Mouse (Mus musculus) fibroblast of lung, adult 2 months (primary cell): ENCODE data around the gene Chst11.

ENCODE experiments used
- DNase-seq: peaks from one replicate; pipeline ENCODE4 v3.0.0-alpha.2; 2011; ENCODE audit warnings: low read depth

The Chst11 gene

GRCm38 (mm10) chr10:82990918-82991317 is 5.6 kb downstream of the Chst11 start:
- DNase-seq, result no peak

DNA sequence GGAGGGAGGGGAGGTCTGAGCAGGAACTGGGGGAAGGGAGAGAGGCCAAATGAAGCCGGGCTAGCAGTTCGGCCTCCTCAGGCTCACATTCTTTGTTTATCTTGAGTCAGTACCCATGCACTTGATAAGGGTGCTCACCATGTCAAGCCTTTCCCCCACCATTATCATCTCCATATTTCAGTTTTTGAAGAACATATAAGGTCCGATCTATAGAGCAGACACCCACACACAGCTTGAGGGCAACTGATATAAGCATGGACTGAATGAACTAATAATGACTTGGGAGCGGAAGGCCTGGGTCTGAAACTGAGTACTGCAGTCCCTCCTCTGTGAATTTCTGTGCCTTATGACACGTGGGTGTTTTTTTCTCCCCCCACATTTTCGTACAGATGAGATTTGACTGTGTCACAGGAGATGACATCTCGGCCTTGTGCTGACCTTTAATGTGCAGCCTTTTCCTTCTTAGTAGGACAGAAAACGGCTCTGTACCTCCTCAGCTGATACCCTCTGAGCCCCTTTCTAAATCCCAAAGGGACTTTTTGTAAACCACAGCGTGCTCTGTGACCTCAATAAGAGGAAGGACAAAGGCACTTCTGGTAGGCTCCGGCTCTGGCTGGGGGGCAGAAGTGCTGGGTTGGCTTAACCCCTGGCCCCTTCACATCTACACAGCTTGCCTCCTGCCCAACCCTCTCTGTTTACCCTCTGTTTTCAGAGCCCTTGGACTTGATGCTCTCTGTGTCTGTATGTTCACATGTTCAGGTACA is 6.6 kb downstream of the Chst11 start:
- no peak for DNase-seq

DNA sequence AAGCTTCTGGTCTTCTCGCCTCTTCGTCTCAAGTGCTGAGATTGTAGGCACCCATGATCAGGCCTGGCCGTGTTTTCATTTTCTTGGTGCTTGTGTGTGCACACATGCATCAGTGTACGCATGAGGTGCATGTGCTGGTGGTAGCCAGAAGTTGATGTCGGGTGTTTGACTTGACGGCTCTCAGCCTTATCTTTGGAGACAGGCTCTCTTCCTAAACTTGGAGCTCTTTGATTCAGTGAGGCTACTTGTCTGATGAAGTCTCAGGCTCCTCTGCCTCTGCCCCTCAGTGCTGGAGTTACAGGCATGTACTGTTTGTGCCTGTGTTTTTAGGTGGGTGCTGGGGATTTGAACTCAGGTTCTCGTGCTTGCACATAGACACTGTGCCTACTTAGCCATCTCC is 9.0 kb downstream of the Chst11 start:
- no peak for DNase-seq

- DNase-seq, result no peak
These were observed 12.2 kb downstream of the Chst11 start for GRCm38 (mm10) chr10:82997460-82997859.

DNA sequence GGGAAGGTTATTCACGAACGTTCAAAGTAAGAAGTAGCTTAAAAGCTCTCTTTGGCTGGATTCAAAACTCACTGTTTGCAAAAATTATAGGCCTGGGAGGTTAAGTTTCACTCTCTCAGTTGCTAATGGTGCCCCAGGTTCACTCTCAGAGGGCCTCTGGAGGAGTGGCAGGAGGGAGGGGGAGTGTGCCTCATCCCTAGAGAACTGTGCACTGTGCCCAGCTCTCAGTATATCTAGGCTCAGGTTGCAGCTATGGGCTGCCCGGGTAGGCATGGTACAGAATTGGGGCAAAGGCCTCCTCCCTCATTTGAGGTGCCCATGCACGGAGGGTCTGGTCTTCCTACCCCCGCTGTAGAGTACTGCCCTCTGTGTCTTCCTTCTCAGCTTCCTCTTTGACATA is 14.9 kb downstream of the Chst11 start:
- no peak for DNase-seq

DNA sequence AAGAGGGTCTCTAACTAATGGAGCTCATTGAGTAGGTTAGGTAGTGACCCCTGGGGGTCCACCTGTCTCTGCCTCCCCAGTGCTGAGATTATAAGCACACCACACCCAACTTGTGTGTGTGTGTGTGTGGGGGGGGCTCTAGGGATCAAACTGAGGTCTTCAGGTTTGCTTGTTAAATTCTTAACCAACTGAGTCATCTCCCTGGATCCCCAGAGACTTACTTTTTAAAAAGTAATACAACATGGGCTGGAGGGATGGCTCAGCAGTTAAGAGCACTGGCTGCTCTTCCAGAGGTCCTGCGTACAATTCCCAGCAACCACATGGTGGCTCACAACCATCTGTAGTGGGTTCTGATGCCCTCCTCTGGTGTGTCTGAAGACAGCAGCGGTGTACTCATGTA is 15.4 kb downstream of the Chst11 start:
- no peak for DNase-seq

DNA sequence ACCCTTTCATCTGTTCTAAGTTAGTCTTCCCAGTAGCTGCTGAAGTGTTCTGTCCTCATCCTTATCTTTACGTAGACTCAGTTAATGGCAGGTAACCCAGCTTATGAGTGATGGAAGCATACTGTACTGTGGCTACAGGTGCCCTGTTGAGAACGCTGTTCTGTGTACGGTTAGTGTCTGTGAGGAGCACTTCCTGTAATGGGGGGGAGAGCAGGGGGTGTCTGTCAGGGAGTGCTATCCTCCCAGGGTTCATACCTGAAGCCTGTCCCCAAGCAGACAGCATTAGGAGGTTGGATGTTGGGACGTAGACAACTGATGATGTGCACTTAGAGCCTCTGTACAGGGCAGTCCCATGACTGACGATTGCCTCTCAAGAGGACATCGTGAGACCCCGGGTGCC is 18.6 kb downstream of the Chst11 start:
- DNase-seq, result no peak

- DNase-seq, result no peak
These were observed 19.1 kb downstream of the Chst11 start for GRCm38 (mm10) chr10:83004389-83004788.

GRCm38 (mm10) chr10:83005003-83005402 is 19.7 kb downstream of the Chst11 start:
- DNase-seq, result no peak

DNA sequence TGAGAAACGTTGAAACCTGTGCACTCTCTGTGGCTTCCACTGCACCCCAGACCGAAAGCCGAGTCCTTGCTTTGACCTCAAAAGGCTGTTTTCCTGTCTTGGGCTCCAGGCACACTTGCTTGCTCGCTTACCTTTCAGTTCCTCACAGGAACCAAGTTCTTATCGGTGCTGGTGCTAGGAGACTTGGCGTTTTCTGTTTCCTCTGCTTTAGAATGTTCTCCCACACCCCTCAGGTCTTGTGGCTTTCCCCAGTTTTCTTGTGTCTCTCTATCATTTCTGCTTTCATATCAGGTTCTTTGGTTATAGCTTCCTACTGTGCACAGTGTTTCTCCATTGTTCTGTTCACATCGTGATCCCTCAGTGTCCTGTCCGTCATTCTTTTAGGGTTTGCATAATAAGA is 21.0 kb downstream of the Chst11 start:
- no peak for DNase-seq

GRCm38 (mm10) chr10:83013984-83014383 is 28.7 kb downstream of the Chst11 start:
- DNase-seq, result no peak

GRCm38 (mm10) chr10:83015919-83016318 is 30.6 kb downstream of the Chst11 start:
- no peak for DNase-seq

DNA sequence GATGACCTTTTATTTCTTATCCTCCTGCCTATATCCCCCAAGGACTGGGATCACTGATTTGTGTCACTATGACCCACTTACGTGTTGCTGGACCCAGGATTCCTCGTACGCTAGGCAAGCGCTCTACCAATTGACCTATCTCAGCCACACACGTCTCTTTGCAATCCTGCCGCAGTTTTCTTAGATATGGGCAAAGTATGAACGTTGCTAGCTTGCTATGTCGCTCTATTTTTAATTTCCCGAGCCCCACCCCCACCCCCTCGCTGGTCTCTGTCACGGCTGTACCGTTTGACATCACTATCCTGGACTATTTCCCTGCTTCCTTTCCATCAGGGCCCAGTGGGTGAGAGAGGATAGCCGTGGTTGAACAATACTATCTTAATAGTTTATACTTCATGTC is 31.5 kb downstream of the Chst11 start:
- DNase-seq, result no peak

GRCm38 (mm10) chr10:83017760-83018498 is 32.6 kb downstream of the Chst11 start:
- DNase-seq, result no peak

- DNase-seq, result no peak
These were observed 33.2 kb downstream of the Chst11 start for GRCm38 (mm10) chr10:83018521-83018920.

DNA sequence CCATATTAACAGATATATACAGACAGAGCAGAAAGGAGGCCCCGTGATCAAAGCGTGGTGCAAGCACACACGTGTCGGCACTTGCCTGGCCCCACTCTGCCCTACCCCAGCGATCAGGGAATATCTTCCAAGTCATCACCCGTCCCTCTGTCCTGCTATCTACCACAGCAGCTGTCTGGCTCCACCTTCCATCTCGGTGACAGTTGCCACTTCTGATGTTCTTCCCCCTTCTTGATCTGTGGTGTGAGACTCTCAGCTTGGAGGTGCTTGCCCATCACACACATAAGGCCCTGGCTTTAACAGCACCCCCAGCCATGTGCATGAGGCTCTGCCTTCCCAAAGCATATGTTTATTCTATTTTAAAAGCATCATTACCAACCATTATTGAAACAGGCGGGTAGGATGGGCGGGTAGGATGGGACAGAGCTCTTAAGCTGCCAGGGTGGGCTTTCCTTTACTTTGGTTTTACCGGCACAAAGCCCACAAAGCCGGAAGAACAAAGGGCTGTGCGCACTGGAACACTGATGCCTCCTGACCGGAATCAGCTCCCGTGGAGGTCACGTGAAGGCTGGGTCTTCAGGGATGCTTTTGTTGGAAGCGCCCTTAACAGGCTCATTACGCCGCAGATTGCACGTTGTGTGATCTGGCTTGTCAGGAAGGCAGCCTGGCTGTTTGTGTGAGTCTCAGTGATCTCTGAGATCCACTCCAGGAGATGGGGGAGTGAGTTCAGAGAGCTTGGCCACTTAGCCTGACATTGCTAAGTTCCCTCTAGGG is 34.4 kb downstream of the Chst11 start:
- DNase-seq, result no peak

- DNase-seq, result no peak
These were observed 37.3 kb downstream of the Chst11 start for GRCm38 (mm10) chr10:83022616-83023015.

DNA sequence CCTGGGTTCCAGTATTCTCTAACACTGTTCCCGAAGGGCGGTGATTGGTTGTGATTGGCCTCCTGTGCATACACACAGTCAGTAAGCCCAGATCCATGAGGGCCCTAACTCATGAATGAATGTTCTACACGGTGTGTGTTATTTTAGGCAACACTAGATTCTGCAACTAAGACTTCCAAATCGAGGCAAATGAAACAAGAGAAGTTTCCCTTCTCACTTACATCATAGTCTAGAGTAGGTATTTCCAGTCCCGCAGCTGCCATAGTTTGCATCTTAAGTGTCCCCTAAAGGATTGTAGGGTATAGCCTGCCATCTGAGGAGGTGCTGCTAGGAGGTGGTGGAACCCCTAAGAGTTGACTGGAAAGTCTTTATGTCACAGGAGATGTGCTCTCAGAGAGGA is 40.9 kb downstream of the Chst11 start:
- no peak for DNase-seq

- no peak for DNase-seq
These were observed 42.4 kb downstream of the Chst11 start for GRCm38 (mm10) chr10:83027673-83028072.

GRCm38 (mm10) chr10:83030103-83030661 is 44.9 kb downstream of the Chst11 start:
- DNase-seq, result no peak

DNA sequence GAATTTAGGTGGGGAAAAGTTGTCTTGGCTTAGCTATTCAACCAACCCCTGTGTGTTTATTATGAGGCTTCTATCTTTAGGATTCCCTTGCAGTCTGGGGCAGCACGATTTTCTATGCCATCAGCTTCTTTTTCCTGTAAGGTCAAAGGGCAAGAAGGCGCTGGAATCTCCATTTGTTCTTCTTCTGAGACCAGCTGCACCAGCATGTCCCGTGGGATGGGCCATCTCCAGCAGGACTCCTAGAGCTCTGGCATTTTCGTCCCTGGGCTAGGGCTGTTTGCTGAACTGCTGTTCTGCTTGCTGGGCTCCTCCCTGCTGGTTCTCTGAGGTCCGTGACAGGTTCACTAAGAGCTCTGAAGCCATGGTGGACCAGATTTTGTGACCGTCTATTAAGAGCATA is 45.6 kb downstream of the Chst11 start:
- no peak for DNase-seq

DNA sequence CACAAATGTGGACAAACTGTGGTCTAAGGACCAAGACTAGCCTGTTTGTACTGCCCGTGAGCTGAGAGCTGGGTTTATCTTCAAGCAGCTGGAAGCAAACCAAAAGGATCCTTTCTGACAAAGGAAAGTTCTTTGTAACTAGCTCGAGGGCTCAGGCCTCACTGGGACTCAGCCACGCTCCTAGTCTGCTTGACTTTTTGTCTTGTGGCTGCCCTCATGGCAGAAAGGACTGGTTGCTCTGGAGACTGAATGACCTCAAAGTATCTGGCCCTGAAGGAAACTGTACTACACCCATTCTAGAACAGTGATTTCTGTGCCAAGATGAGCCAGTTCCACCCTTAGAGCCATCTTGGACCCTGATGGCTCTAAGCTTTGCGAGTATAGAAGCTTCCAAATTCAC is 46.3 kb downstream of the Chst11 start:
- no peak for DNase-seq

DNA sequence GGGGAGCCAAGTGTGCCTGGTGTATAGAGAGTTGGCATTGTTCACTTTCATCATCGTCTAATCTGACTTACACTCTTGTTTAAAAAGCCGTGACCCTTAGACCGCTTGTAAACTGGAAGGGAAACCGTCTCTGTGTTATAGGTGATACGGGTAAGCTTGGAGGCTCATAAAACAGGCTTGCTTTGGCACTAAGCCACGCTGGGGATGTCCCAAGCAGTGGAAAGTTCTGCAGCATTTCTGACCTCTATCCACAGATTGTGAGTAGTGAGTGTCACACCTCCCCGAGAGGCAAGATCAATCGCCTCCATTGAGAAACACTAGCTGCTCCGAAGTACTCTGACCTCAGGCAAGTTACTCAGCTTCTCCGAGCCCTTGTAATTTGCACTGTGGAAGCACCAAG is 47.3 kb downstream of the Chst11 start:
- DNase-seq, result no peak
